Mouse (Mus musculus) mouse embryonic stem cell (cell line): ENCODE measurements around the gene Ptpdc1.

Experiments used
- in situ Hi-C, 2 experiments: fragments of 300-500 bp; cut with MboI; formaldehyde crosslinking; loops; 1 replicate in 1 of 2; 3 replicates in 1 of 2; pipeline ENCODE4 v1.14.3; 2019 to 2020; ENCODE audit warnings: low sequenced_read_pairs in 2 of 2, low pct_unique_long_range_greater_than_20kb in 1 of 2, mixed read lengths in 1 of 2; ENCODE audit not compliant: unreplicated experiment in 1 of 2

Gene Ptpdc1

GRCm38 (mm10) chr13:48609106-48609505, 16.4 kb downstream of the Ptpdc1 start:
- in situ Hi-C loops, result no loop called here

DNA sequence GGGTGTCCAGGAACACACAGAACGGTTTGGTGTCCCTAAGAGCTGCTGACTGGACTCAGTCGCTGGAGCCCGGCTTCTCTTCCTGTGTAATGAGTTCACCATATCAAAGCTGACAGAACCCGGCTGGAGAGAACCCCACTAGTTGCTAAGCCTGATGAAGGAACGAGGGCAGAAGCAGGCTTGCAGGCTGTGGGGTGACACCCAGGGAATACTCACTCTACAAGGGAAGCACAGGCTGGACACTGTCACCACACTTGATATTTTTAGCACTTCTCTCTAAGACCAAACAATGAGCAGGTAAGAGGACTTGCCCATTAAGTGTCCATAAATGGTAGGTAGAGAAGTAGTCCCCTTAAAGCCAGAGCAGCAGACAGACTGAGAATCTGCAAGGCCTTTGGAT, 20.9 kb downstream of the Ptpdc1 start:
- in situ Hi-C loops, result no loop called here

DNA sequence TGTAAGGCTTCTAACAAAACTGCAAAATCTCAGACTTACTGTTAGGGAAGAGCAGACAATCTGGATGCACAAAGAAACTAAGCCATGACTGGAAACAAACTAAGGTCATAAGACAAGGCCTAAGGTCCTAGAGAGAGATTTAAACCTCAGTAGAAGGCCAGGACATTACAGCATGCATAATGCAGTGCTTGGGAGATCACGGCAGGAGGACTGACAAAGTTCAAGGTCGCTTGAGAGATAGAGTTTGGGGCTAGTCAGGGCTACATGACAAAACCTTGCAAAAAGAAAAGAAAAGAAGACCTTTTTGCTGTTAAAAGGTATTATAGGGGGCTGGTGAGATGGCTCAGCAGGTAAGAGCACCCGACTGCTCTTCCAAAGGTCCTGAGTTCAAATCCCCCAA, 22.2 kb downstream of the Ptpdc1 start:
- in situ Hi-C loops, result no loop called here

- in situ Hi-C loops, result no loop called here
These were observed 30.9 kb downstream of the Ptpdc1 start for GRCm38 (mm10) chr13:48594605-48595004.

DNA sequence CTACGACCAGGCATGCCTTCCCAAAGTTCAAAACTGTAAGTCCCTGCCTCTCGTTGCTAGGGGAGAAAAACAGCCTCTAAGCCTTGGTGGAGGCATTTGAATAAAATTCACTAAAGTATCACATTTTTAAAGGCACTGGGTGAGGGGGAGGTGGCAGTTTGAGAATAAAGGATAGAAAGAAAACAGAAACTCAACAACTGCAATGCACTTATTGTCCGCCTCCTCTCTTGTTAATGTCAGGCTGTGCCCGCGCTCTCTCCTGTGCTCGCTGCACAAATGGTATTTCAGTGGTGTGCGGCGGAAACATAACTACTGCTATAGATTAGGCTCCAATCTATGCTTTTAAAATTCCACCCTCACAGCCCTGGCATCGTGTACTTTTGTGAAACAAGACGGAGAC, 31.4 kb downstream of the Ptpdc1 start:
- in situ Hi-C loops, result no loop called here

GRCm38 (mm10) chr13:48593181-48593580, 32.3 kb downstream of the Ptpdc1 start:
- in situ Hi-C loops, result no loop called here

- in situ Hi-C loops, result no loop called here
These were observed 34.7 kb downstream of the Ptpdc1 start for GRCm38 (mm10) chr13:48590743-48591142.

GRCm38 (mm10) chr13:48587354-48587753, 38.1 kb downstream of the Ptpdc1 start:
- in situ Hi-C loops, result no loop called here

- in situ Hi-C loops, result no loop called here
These were observed 39.0 kb downstream of the Ptpdc1 start for GRCm38 (mm10) chr13:48586496-48586895.

- in situ Hi-C loops, result no loop called here
These were observed 39.7 kb downstream of the Ptpdc1 start for GRCm38 (mm10) chr13:48585786-48586185.

DNA sequence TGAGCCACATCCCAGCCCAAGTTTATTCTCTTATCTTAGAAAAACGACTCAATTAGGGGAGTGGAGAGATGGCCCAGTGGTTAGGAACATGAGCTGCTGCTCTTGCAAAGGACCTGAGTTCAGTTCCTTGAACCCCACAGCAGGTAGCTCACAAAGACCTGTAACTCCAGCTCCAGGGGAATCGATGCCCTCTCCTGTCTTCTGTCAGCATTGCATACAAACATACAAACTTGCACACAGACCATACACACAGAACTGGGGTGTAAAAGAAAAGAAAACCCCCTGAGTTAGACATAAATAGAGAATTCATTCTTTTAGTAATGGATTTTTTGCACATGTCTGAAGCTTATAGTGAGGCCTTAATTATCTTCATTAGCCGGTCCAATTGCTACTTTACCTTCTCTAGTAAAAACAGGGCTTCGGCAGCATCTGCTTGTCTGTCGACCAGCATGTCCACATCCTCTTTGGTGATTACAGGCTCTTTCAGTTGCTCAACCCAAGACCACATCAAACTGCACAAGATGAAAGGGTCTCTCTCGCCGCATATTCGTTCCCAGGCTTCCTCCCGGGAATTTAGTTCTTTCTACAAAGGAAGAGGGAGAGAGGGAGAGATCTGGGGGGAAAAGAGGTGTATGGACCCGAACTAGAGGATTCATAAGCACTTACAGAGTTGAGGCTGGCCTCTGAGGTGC, 42.6 kb downstream of the Ptpdc1 start:
- in situ Hi-C loops, result no loop called here

DNA sequence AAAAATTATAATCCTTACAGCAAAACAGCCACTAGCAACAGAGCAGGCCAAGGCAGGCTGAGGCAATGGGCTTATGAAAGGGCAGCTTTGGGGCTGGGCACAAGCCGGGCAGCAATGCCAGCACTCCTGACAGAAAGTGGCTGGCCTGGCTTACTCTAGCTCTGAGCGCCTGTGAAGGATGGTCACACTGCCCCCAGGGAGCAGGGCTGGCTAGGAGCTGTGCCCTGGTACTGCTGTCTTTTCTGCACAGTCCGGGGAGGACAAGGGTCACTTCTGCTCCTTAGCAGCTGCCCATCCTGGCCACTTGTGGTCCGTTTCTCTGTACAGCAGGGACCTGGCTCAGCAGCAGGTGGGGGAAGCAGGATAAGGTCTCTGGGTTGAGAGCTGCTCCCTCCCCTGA, 46.8 kb downstream of the Ptpdc1 start:
- in situ Hi-C loops, result no loop called here

DNA sequence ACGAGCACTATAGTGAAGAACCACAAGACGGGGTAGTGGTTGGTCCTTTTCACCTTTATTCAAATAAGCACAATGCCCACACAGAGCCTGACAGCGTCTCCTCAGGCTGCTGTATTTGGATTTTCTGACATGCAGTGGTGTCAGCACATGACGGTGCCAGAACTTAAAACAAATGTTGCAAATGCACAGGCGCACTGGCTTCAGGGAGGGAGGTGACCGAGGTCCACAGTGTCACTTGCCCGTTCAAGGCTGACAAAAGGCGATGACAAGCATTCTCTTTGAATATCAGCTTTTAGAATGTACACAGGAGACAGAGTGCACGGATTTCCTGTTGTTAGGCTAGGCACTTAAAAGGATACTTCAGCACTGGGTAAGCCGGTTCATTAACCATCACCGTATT, 47.6 kb downstream of the Ptpdc1 start:
- in situ Hi-C loops, result no loop called here

GRCm38 (mm10) chr13:48577007-48577406, 48.5 kb downstream of the Ptpdc1 start:
- in situ Hi-C loops, result no loop called here

GRCm38 (mm10) chr13:48574718-48575117, 50.7 kb downstream of the Ptpdc1 start:
- in situ Hi-C loops, result loop anchor here in 1 of 2 experiments (5.0 kb wide), 1 partner anchor 47 kb away; no protein-coding TSS in a partner anchor

GRCm38 (mm10) chr13:48573525-48574355, 51.7 kb downstream of the Ptpdc1 start:
- in situ Hi-C loops, result loop anchor here in 1 of 2 experiments (5.0 kb wide), 1 partner anchor 46 kb away; no protein-coding TSS in a partner anchor

GRCm38 (mm10) chr13:48572127-48572526, 53.3 kb downstream of the Ptpdc1 start:
- in situ Hi-C loops, result loop anchor here in 1 of 2 experiments (5.0 kb wide), 1 partner anchor 45 kb away; no protein-coding TSS in a partner anchor

DNA sequence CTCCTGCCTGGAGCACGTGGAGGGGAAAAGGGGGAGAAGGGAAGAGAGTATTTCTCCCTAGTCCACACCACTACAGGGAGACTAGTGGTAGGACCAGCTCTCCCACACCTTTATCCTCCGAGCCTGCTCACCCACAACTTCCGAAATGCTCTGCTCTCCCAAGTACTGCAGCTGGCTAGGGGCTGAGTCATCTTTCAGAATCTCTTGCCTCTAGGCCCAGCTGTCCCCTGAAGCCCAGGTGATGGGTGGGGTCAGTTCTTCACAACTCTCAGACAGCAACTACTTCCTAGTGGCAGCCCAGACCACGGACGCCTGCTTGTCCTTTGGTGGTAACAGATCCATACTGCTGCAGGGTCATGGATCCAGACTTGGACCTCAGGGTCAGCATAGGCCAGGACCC, 54.2 kb downstream of the Ptpdc1 start:
- in situ Hi-C loops, result loop anchor here in 1 of 2 experiments (5.0 kb wide), 1 partner anchor 44 kb away; no protein-coding TSS in a partner anchor

DNA sequence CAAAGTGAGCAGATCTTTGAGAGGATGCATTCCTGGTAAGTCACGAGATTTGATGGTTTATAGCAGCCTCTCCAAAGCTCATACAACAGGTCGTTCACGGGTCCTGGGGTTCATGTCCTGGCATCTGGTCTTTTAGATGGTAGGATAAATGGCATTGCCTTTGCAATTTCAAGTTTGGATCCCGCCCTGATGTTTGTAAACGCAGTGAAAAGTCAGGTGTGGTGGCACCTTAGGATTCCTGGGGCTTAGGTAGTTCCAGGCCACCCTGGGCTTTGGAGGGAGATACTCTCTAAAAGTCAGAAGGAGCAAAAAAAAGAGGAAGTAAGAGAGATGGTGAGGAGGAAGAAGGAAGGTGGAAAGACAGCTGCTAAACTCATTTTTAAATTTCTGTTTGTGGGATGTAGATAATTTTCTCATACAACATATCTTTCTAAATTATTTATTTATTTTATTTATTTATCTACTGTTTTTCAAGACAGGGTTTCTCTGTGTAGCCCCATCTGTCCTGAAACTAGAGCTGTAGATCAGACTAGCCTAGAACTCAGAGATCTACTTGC, 55.8 kb downstream of the Ptpdc1 start:
- in situ Hi-C loops, result loop anchor here in 1 of 2 experiments (5.0 kb wide), 1 partner anchor 42 kb away; no protein-coding TSS in a partner anchor
